Mouse (Mus musculus) effector memory CD4-positive, alpha-beta T cell, adult 5 months (primary cell): ENCODE measurements around the gene Bpifa2. TPM values are rescaled to one million over a fixed set of nuclear protein-coding genes. Genes with fewer than 3 reads are reported as not detected.

Experiments used
- polyA plus RNA-seq: library from polyadenylated mRNA; unstranded; fragments of 100-300 nt; shearing (Covaris generic); gene quantifications from one replicate; pipeline ENCODE4 v1.2.1, GENCODE M21; 2017

Bpifa2 gene
- polyA plus RNA-seq: not detected

DNA sequence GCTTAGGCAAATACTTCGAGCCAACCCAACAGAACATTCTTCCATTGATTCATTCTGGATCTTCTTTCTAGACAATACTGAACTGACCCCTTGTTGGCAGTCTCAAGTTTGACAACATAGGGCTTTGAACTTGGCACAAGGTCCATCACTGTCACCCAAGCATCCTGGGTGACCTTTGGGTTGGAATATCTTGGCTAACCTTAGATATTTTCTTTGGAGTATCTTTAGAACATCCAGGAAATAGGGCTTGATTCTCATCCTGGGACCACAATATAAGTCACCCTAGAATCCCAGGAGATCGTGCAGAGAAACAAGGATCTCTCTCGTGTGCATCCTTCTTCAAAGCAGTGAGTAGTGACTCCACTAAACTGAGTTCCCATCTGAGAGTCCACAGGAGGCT, at the start of gene Bpifa2:
TSS of gene Bpifa2 (plus strand) at position 301 of the 400 bp plus-strand sequence.

DNA sequence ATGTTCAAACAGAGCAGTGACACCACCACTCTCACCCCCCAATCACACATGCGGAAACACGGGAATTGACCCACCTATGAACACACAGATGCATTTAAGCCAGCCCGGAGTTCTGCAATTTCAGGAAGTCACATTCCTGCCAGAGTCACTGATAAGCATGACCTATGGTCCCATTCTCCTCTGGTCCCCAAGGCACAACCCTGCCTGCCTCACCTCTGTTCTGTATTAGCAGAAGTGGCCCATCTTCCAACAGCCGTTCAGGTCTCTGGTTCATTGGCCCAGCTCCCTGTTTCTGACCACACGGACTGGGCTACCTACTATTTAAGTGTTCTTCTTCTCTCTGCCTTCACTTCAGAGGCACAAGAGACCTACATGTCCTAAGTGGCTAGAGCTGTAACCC, 33.5 kb upstream of the Bpifa2 start, which contains the start of gene Bpifa6:
TSS of gene Bpifa6 (plus strand) at position 364 of the 400 bp plus-strand sequence.

Other genes starting within 250 kb of the Bpifa2 start
- not detected for gene Efcab8, start 228.3 kb upstream of the Bpifa2 start, polyA plus RNA-seq
- gene Sun5, start 137.2 kb upstream of the Bpifa2 start, polyA plus RNA-seq: not detected
- not detected for gene Bpifb2, start 133.2 kb upstream of the Bpifa2 start, polyA plus RNA-seq
- not detected for gene Bpifb6, start 107.9 kb upstream of the Bpifa2 start, polyA plus RNA-seq
- not detected for gene Bpifb3, start 90.0 kb upstream of the Bpifa2 start, polyA plus RNA-seq
- gene Bpifb4, start 70.1 kb upstream of the Bpifa2 start, polyA plus RNA-seq: not detected
- not detected for gene Bpifa6, start 33.3 kb upstream of the Bpifa2 start, polyA plus RNA-seq
- gene Bpifa3, start 122.1 kb downstream of the Bpifa2 start, polyA plus RNA-seq: not detected
- not detected for gene Bpifa1, start 134.6 kb downstream of the Bpifa2 start, polyA plus RNA-seq
- not detected for gene Bpifa5, start 154.3 kb downstream of the Bpifa2 start, polyA plus RNA-seq
- not detected for gene Bpifb1, start 182.6 kb downstream of the Bpifa2 start, polyA plus RNA-seq
- not detected for gene Bpifb5, start 215.5 kb downstream of the Bpifa2 start, polyA plus RNA-seq
- gene Bpifb9a, start 249.6 kb downstream of the Bpifa2 start, polyA plus RNA-seq: not detected